Mouse (Mus musculus) limb, embryonic 15.5 days (tissue): ENCODE results near the gene Stk10. TPM values are rescaled to one million over a fixed set of nuclear protein-coding genes. Genes with fewer than 3 reads are reported as not detected.

ENCODE experiments used
- ATAC-seq: fragments of 200-750 bp; cut with Nextera tagmentation; 2 replicates; pipeline ENCODE4 v1.8.0; 2017; ENCODE audit warnings: low read depth, moderate TSS enrichment; ENCODE audit not compliant: insufficient number of reproducible peaks, low FRiP score, low TSS enrichment
- H3K27ac ChIP-seq: fragments of 300-500 bp; sonication (generic); 2 replicates; pipeline ENCODE4 v1.5.1; 2015; ENCODE audit warnings: moderate library complexity, mild to moderate bottlenecking, inconsistent platforms
- H3K27me3 ChIP-seq: fragments of 300-500 bp; sonication (generic); 2 replicates; pipeline ENCODE4 v1.6.1; 2015; ENCODE audit warnings: inconsistent platforms
- H3K36me3 ChIP-seq: fragments of 300-500 bp; sonication (generic); 2 replicates; pipeline ENCODE4 v1.6.1; 2015; ENCODE audit warnings: inconsistent platforms
- H3K4me1 ChIP-seq: fragments of 300-500 bp; sonication (generic); 2 replicates; pipeline ENCODE4 v1.6.1; 2015; ENCODE audit warnings: inconsistent platforms
- H3K4me2 ChIP-seq: fragments of 300-500 bp; sonication (generic); 2 replicates; pipeline ENCODE4 v1.6.1; 2015; ENCODE audit warnings: mild to moderate bottlenecking, inconsistent platforms
- H3K4me3 ChIP-seq: fragments of 300-500 bp; sonication (generic); 2 replicates; pipeline ENCODE4 v1.5.1; 2015; ENCODE audit warnings: mild to moderate bottlenecking, inconsistent platforms
- H3K9ac ChIP-seq: fragments of 300-500 bp; sonication (generic); 2 replicates; pipeline ENCODE4 v1.6.1; 2015; ENCODE audit warnings: inconsistent platforms
- H3K9me3 ChIP-seq: fragments of 300-500 bp; sonication (generic); 2 replicates; pipeline ENCODE4 v1.6.1; 2016; ENCODE audit warnings: inconsistent platforms
- WGBS: fragments of 180-500 bp; shearing (Covaris S2); methylation state at CpG from one replicate; pipeline ENCODE4 v1.1.7; 2015; 5-methylcytosine and 5-hydroxymethylcytosine counted together
- polyA plus RNA-seq: library from polyadenylated mRNA; unstranded; fragments of >200 nt; fragmentation: Nextera tagmentation; extraction: Ambion mirVana; gene quantifications from 2 replicates; pipeline ENCODE4 v1.2.1, GENCODE M21; 2015

Stk10 gene
- polyA plus RNA-seq, 1 experiment from 2014 or later, result 4.1 TPM

GRCm38 (mm10) chr11:32544041-32544440 is 10.9 kb downstream of the Stk10 start:
- Histone ChIP-seq H3K4me3 (no peak overlapping the region), H3K27me3 (no peaks in the 10 kb centered on the region), H3K9me3 (no peaks in the 10 kb centered on the region), H3K27ac (no peak overlapping the region), H3K4me1 (peaks cover 16% of the 10 kb centered on the region), H3K36me3 (no peaks in the 10 kb centered on the region), H3K4me2 (no peak overlapping the region), H3K9ac (no peak overlapping the region)
- no peak for ATAC-seq
- WGBS, result 78% methylated on average over 6 of the region's 6 CpGs

GRCm38 (mm10) chr11:32544497-32544896 is 11.4 kb downstream of the Stk10 start:
- H3K9me3 ChIP-seq, result no peaks in the 10 kb centered on the region
- no peak overlapping the region for H3K4me2 ChIP-seq
- no peak for ATAC-seq
- no peaks in the 10 kb centered on the region for H3K27me3 ChIP-seq
- H3K4me1 ChIP-seq, result peaks cover 21% of the 10 kb centered on the region
- H3K4me3 ChIP-seq, result no peak overlapping the region
- 93% methylated on average over 5 of the region's 5 CpGs for WGBS
- no peak overlapping the region for H3K9ac ChIP-seq
- no peak overlapping the region for H3K27ac ChIP-seq
- H3K36me3 ChIP-seq, result no peaks in the 10 kb centered on the region

DNA sequence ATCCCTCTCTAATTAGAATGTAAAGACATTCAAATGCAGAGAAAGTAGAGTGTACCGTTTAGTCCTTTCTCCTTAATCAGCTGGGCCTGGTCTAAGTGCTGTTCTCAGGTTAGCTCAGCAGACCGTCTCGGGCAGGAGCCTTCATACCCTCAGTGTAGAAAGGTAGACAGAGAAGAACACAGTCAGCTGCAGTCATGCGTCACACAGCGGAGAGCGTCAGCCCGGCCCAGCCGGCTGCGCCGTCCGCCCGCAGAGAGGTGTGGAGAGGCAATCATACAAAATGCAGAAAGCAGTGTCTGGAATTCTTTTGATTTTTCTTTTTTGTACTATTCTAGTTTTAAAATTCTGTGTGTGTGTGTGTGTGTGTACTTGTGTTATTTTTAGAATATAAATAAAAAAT is 12.5 kb downstream of the Stk10 start:
- no peak for ATAC-seq
- Histone ChIP-seq H3K27ac (no peak overlapping the region), H3K4me1 (peaks cover 31% of the 10 kb centered on the region), H3K4me3 (no peak overlapping the region), H3K9ac (no peak overlapping the region), H3K9me3 (no peaks in the 10 kb centered on the region), H3K27me3 (no peaks in the 10 kb centered on the region), H3K4me2 (no peak overlapping the region), H3K36me3 (no peaks in the 10 kb centered on the region)
- WGBS, result 82% methylated on average over 12 of the region's 12 CpGs

- Histone ChIP-seq H3K4me3 (no peak overlapping the region), H3K4me1 (peaks cover 39% of the 10 kb centered on the region), H3K27ac (no peak overlapping the region), H3K36me3 (no peaks in the 10 kb centered on the region), H3K27me3 (no peaks in the 10 kb centered on the region), H3K9ac (no peak overlapping the region), H3K9me3 (no peaks in the 10 kb centered on the region), H3K4me2 (no peak overlapping the region)
- no peak for ATAC-seq
- WGBS, result 40% methylated on average over 5 of the region's 5 CpGs
These were observed 13.4 kb downstream of the Stk10 start for GRCm38 (mm10) chr11:32546483-32546882.

DNA sequence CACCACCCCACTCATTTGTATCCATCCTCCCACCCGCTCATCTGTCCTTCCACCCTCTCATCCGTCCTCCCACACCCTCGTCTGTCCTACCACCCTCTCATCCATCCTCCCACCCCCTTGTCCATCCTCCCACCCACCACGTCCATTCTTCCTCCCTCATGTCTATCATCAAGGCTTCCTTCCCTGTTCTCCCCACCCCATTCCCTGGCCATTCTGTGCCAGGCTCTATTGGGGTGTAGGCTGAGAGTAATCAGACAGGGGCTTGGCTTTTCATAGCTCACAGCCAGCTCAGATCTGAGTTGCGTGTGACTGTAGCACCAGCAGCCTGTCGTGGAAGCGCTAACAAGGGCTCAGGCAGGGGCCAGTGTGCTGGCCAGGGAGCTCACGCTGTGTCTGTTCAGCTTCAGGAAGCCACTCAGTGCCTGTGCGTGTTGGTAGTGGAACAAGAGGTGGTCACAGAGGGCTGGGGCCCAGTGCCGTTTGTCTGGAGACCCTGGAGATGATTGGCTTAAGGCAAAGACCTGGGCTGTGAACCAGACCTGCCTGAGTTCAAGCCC is 14.4 kb downstream of the Stk10 start:
- peaks cover 49% of the 10 kb centered on the region for H3K4me1 ChIP-seq
- no peak for ATAC-seq

GRCm38 (mm10) chr11:32548240-32548639 is 15.1 kb downstream of the Stk10 start:
- no peak for ATAC-seq
- no peaks in the 10 kb centered on the region for H3K9me3 ChIP-seq
- no peak overlapping the region for H3K4me3 ChIP-seq
- H3K27me3 ChIP-seq, result no peaks in the 10 kb centered on the region
- H3K27ac ChIP-seq, result no peak overlapping the region
- no peaks in the 10 kb centered on the region for H3K36me3 ChIP-seq
- WGBS, result 62% methylated on average over 4 of the region's 4 CpGs
- H3K9ac ChIP-seq, result no peak overlapping the region
- peaks cover 51% of the 10 kb centered on the region for H3K4me1 ChIP-seq
- no peak overlapping the region for H3K4me2 ChIP-seq

More for the DNA sequence above, 14.4 kb downstream of the Stk10 start:
- H3K9ac ChIP-seq, result no peak overlapping the region
- no peak overlapping the region for H3K27ac ChIP-seq
- H3K27me3 ChIP-seq, result no peaks in the 10 kb centered on the region
- 70% methylated on average over 10 of the region's 10 CpGs for WGBS
- no peak overlapping the region for H3K4me3 ChIP-seq
- H3K36me3 ChIP-seq, result no peaks in the 10 kb centered on the region
- no peak overlapping the region for H3K4me2 ChIP-seq
- no peaks in the 10 kb centered on the region for H3K9me3 ChIP-seq

GRCm38 (mm10) chr11:32549236-32549635 is 16.1 kb downstream of the Stk10 start:
- ATAC-seq, result no peak
- 53% methylated on average over 6 of the region's 6 CpGs for WGBS
- peaks cover 60% of the 10 kb centered on the region for H3K4me1 ChIP-seq
- H3K9me3 ChIP-seq, result no peaks in the 10 kb centered on the region
- H3K27me3 ChIP-seq, result no peaks in the 10 kb centered on the region
- no peak overlapping the region for H3K4me2 ChIP-seq
- H3K36me3 ChIP-seq, result no peaks in the 10 kb centered on the region
- H3K27ac ChIP-seq, result peak overlapping the region; percentile 17; the same call in 1 of the 2 replicates
- no peak overlapping the region for H3K9ac ChIP-seq
- no peak overlapping the region for H3K4me3 ChIP-seq

- H3K27me3 ChIP-seq, result no peaks in the 10 kb centered on the region
- no peak for ATAC-seq
- H3K36me3 ChIP-seq, result no peaks in the 10 kb centered on the region
- no peak overlapping the region for H3K27ac ChIP-seq
- peaks cover 61% of the 10 kb centered on the region for H3K4me1 ChIP-seq
- no peak overlapping the region for H3K4me3 ChIP-seq
- H3K9me3 ChIP-seq, result no peaks in the 10 kb centered on the region
- H3K4me2 ChIP-seq, result no peak overlapping the region
- 57% methylated on average over 4 of the region's 4 CpGs for WGBS
- H3K9ac ChIP-seq, result no peak overlapping the region
These were observed 17.0 kb downstream of the Stk10 start for GRCm38 (mm10) chr11:32550102-32550501.

GRCm38 (mm10) chr11:32551056-32551455 is 18.0 kb downstream of the Stk10 start:
- ATAC-seq, result no peak
- H3K9ac ChIP-seq, result no peak overlapping the region
- no peak overlapping the region for H3K4me3 ChIP-seq
- peaks cover 61% of the 10 kb centered on the region for H3K4me1 ChIP-seq
- no peaks in the 10 kb centered on the region for H3K9me3 ChIP-seq
- H3K27ac ChIP-seq, result peak overlapping the region; percentile 84
- WGBS, result 84% methylated on average over 4 of the region's 4 CpGs
- H3K27me3 ChIP-seq, result no peaks in the 10 kb centered on the region
- H3K4me2 ChIP-seq, result no peak overlapping the region
- H3K36me3 ChIP-seq, result no peaks in the 10 kb centered on the region

DNA sequence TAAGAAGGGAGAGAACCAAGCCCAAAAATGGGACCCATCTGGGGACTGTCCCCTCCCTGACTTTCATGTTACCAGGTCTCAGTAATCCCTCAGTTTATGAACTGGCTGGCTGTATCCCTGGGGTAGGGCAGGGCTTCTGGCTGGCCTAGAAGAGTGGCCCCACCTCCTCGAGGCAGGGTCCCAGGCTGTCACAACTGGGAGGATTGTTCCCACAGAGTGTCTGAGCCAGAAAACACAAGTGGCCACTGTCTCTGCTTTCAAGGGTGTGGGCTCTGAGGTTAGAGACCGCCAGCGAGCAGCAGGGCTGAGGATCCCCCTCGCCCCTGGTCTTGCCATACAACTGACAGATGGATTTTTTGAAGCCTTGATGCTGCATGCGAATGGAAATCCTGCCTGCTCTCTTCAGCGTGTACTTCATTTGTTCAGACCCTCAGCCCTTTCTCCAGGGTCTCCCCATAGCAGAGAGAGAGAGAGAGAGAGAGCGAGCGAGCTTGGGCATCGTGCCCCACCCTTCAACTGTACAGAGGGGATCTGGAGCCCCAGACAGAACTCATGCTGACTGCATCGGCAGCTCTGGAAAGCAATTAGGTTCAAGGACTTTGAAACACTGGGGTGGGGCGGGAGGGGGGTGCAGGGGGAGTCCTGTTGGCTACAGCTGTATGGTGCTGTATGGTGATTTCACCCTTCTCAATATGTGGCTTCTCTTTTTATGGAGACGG is 18.6 kb downstream of the Stk10 start:
- no peak overlapping the region for H3K4me3 ChIP-seq
- H3K27me3 ChIP-seq, result no peaks in the 10 kb centered on the region
- WGBS, result 51% methylated on average over 12 of the region's 12 CpGs
- H3K9me3 ChIP-seq, result no peaks in the 10 kb centered on the region
- no peak overlapping the region for H3K4me2 ChIP-seq
- H3K4me1 ChIP-seq, result peaks cover 57% of the 10 kb centered on the region
- H3K9ac ChIP-seq, result no peak overlapping the region
- H3K36me3 ChIP-seq, result no peaks in the 10 kb centered on the region
- ATAC-seq, result peak; percentile 61
- H3K27ac ChIP-seq, result peak overlapping the region; percentile 84

DNA sequence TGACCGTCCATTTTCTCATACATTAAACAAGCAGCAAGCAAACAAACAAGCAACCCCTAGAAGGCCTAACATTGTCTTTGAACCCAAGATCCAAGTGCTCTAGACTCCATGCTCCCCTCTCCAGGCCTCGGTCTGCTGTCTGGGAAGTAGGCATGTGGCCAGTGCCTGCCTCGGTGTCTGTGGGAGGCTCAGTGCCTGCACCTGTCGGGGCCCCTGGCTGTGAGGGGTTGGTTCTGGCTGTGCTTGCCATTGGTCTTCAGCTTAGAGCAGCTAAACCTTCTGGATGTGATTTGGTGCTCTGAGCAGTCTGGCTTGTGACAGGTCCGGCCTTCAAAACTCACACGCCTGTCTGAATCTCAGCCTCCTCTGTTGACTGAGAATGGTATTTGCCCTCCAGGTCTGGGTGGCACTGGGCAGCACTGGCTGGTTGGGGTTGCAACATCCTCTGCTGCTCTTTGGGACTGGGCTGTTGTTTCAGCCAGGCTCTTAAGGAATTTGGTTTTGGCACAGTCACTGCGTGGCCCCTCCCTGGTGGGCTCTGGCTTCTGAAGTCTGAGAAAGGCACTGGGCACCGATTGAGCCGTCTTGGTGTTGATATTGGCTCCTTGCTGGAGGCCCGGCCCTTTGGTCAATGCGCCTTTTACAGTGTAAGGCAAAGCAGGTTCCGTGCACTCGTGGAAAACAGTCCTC is 19.4 kb downstream of the Stk10 start:
- Histone ChIP-seq H3K27ac (peak overlapping the region; percentile 84), H3K4me2 (no peak overlapping the region), H3K9ac (no peak overlapping the region), H3K36me3 (no peaks in the 10 kb centered on the region), H3K27me3 (no peaks in the 10 kb centered on the region), H3K4me3 (no peak overlapping the region), H3K9me3 (no peaks in the 10 kb centered on the region), H3K4me1 (peaks cover 55% of the 10 kb centered on the region)
- 38% methylated on average over 13 of the region's 13 CpGs for WGBS
- ATAC-seq, result peak; percentile 48
